Mouse (Mus musculus) hindbrain, embryonic 15.5 days (tissue): ENCODE measurements at regions not wholly inside any gene's neighbourhood (a gene's known extent, or its start where the extent isn't known, plus 50 kb on each side); places are given as distances from the start of the nearest gene placed in this dataset.

Source experiments
- ATAC-seq: fragments of 200-750 bp; cut with Nextera tagmentation; 2 replicates; pipeline ENCODE4 v1.8.0; 2017; ENCODE audit warnings: low read depth, moderate number of reproducible peaks, moderate TSS enrichment; ENCODE audit not compliant: low FRiP score
- H3K27ac ChIP-seq: fragments of 300-500 bp; sonication (generic); replicated peaks from 2 replicates; pipeline ENCODE4 v1.5.1; 2015; ENCODE audit warnings: mild to moderate bottlenecking, inconsistent platforms
- H3K27me3 ChIP-seq: fragments of 300-500 bp; sonication (generic); 2 replicates; pipeline ENCODE4 v1.6.1; 2015; ENCODE audit warnings: control low read depth, inconsistent platforms
- H3K36me3 ChIP-seq: fragments of 300-500 bp; sonication (generic); 2 replicates; pipeline ENCODE4 v1.6.1; 2015; ENCODE audit warnings: control low read depth, inconsistent platforms
- H3K4me1 ChIP-seq: fragments of 300-500 bp; sonication (generic); replicated peaks from 2 replicates; pipeline ENCODE4 v1.6.1; 2015; ENCODE audit warnings: control low read depth, inconsistent platforms
- H3K4me2 ChIP-seq: fragments of 300-500 bp; sonication (generic); 2 replicates; pipeline ENCODE4 v1.6.1; 2015; ENCODE audit warnings: moderate library complexity, mild to moderate bottlenecking, inconsistent platforms
- H3K4me3 ChIP-seq: fragments of 300-500 bp; sonication (generic); 2 replicates; pipeline ENCODE4 v1.5.1; 2015; ENCODE audit warnings: mild to moderate bottlenecking, inconsistent platforms
- H3K9ac ChIP-seq: fragments of 300-500 bp; sonication (generic); 2 replicates; pipeline ENCODE4 v1.6.1; 2015; ENCODE audit warnings: inconsistent platforms
- H3K9me3 ChIP-seq: fragments of 300-500 bp; sonication (generic); 2 replicates; pipeline ENCODE4 v1.6.1; 2016; ENCODE audit warnings: control low read depth, inconsistent platforms
- WGBS: fragments of 180-500 bp; shearing (Covaris S2); methylation state at CpG from one replicate; pipeline ENCODE4 v1.1.7; 2015; 5-methylcytosine and 5-hydroxymethylcytosine counted together

DNA sequence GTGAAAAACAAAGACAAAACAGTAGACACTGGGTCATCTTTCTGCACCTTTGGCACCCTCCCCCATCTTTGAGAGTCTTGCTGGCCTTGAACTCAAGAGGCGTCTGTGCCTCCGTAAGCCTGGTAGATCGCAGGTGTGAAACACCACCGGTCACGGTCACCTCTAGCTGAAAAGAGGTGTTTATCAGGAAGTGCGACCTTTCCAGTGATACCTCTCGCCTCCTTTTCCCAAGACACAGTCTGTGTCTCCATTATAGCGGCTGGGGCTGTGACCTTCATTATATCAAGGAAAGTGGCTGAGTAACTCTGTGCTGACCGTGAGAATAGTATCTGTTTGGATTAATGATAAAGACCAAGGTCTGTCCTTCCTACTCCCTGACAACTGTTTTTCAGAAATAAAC is 158.8 kb downstream of the Cog6 start:
- Histone ChIP-seq H3K4me3 (no peak overlapping the region), H3K4me1 (no peaks in the 10 kb centered on the region), H3K27me3 (no peaks in the 10 kb centered on the region), H3K9ac (no peak overlapping the region), H3K27ac (no peak overlapping the region), H3K36me3 (no peaks in the 10 kb centered on the region), H3K4me2 (no peak overlapping the region), H3K9me3 (no peaks in the 10 kb centered on the region)
- whole genome bisulfite sequencing: 96% methylated on average over 9 of the region's 9 CpGs
- no peak for ATAC-seq

DNA sequence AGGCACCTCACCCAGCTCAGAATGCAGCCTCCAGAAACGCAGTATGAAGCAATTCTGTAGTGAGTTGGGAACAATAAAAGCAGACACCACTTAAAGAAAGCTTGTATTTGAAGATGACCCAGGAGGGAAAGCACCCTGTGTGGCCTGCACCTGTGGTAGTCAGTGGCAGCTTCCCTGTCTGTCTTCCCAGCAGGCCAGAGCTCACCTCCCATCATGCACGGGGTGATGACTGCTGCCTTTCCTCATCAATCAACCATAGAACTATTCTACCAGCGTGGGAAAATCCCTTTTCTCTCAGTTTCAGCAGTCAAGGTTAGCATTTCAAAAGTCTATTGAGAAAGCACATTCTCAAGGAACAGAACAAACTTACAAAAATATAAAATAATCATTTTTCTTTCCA is 160.0 kb downstream of the Cog6 start:
- Histone ChIP-seq H3K27ac (no peak overlapping the region), H3K27me3 (no peaks in the 10 kb centered on the region), H3K4me1 (no peaks in the 10 kb centered on the region), H3K36me3 (no peaks in the 10 kb centered on the region), H3K9me3 (no peaks in the 10 kb centered on the region), H3K9ac (no peak overlapping the region), H3K4me2 (no peak overlapping the region), H3K4me3 (no peak overlapping the region)
- 33% methylated on average over 3 of the region's 3 CpGs for WGBS
- no peak for ATAC-seq

DNA sequence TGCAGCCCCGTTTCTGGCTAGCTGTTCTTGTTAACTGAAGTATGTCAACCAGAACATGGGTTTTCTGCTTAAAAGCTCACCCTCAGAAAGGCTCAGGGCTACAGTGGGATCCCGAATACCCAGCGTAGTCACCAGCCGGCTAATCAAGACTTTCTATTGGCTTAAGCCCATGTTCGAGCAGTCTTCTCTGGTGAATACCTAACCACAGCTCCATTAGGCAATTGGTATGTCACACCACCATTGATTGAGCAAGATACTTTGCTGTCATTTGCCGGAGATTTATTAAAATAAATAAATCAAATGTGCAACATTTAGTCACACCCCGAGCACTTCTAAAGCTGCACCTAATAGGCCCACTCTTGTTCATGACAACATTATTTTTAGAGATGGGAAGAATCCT is 162.5 kb downstream of the Cog6 start:
- Histone ChIP-seq H3K4me3 (no peak overlapping the region), H3K27me3 (no peaks in the 10 kb centered on the region), H3K27ac (no peak overlapping the region), H3K36me3 (no peaks in the 10 kb centered on the region), H3K4me1 (no peaks in the 10 kb centered on the region), H3K9ac (no peak overlapping the region), H3K9me3 (no peaks in the 10 kb centered on the region), H3K4me2 (no peak overlapping the region)
- 94% methylated on average over 7 of the region's 7 CpGs for WGBS
- ATAC-seq: no peak

DNA sequence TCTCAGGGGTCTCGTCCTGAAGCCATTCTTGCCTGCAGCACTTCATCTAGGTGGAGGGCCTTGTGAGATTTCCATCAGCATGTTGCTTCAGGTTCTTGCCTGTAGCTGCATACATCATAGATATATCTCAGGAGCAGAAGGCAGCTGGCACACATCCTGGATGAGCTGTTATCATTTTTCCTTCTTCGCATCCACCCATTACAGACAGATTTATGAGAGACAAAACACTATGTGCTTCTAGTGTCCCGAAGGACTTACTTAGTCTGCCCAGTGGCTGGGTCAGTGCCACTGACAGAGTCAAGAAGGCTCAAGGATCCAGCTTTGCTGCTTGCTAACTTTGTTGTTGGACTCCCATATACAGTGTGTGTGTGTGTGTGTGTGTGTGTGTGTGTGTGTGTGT is 163.9 kb downstream of the Cog6 start:
- WGBS: 90% methylated on average over 3 of the region's 3 CpGs
- no peaks in the 10 kb centered on the region for H3K4me1 ChIP-seq
- no peak for ATAC-seq
- no peak overlapping the region for H3K27ac ChIP-seq
- no peak overlapping the region for H3K9ac ChIP-seq
- H3K27me3 ChIP-seq: no peaks in the 10 kb centered on the region
- H3K4me2 ChIP-seq: no peak overlapping the region
- H3K9me3 ChIP-seq: no peaks in the 10 kb centered on the region
- H3K4me3 ChIP-seq: no peak overlapping the region
- no peaks in the 10 kb centered on the region for H3K36me3 ChIP-seq

DNA sequence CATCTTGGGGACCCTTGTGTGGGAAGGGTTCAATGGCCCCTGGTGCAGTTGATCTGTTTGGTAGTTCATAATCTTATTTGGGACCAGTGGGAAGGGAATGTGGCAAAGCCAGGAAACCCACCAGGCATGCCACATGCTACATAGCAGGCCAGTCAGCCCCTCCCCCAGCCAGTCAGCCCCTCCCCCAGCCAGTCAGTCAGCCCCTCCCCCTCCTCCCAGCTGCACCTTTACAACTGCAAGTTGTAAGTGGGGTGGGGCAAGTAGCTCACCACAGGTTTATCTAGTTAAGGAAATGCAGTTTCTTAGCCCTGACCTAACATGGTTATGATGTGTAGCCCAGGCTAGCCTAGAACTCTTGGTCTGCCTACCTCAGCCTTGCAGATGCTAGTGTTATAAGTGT is 171.9 kb downstream of the Cog6 start:
- Histone ChIP-seq H3K27ac (no peak overlapping the region), H3K4me2 (no peak overlapping the region), H3K9ac (no peak overlapping the region), H3K4me1 (no peaks in the 10 kb centered on the region), H3K9me3 (no peaks in the 10 kb centered on the region), H3K36me3 (no peaks in the 10 kb centered on the region), H3K4me3 (no peak overlapping the region), H3K27me3 (no peaks in the 10 kb centered on the region)
- no peak for ATAC-seq

DNA sequence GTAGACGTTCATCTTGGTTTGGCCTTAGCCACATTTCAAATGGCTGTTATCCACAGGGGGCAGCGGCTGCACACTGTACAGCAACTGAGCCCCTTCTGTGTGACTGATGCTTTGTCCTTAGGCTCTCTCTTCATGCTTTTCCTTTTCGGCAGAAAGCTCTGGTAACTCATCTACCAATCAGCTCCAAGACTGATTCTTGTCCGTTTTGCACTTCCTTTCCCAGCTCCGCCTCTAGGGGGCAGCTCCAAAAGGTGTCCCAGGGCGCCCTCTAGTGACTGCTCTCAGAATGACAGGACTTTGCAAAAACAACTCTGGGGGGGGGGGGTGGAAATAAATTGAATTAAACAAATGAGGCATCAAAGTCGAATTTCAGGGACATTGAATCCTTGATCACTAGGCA is 173.0 kb downstream of the Cog6 start:
- no peak overlapping the region for H3K4me3 ChIP-seq
- no peak for ATAC-seq
- no peak overlapping the region for H3K9ac ChIP-seq
- 25% methylated on average over 7 of the region's 7 CpGs for WGBS
- no peaks in the 10 kb centered on the region for H3K9me3 ChIP-seq
- H3K4me2 ChIP-seq: no peak overlapping the region
- H3K4me1 ChIP-seq: no peaks in the 10 kb centered on the region
- H3K36me3 ChIP-seq: no peaks in the 10 kb centered on the region
- H3K27me3 ChIP-seq: no peaks in the 10 kb centered on the region
- no peak overlapping the region for H3K27ac ChIP-seq

DNA sequence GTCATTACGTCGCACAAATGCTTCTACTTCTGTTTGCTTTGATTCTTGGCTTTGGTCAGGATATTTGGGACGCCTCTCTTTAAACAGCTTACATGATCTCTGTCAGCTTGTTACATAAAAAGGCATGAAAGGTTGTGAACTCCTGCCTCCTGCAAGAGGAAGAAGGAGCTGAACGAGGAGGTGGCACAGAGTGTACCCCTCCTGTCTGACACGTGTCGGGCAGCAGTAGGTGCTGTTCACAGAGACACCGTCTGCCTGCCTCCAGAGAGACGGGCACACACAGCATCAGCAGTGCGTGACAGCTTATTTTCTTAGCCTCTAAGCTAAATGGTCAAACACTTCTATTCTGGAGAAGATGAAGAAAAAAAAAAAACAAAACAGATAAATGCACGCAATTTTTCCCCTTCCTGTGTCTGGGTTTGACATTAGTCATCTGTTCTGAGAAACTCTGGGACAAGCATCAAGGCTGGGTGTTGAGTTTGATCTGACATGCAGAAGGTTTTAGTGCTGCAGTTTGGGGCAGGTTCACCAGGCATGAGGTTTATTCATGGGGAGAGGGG is 174.1 kb downstream of the Cog6 start:
- Histone ChIP-seq H3K9me3 (no peaks in the 10 kb centered on the region), H3K4me3 (no peak overlapping the region), H3K4me2 (no peak overlapping the region), H3K4me1 (no peaks in the 10 kb centered on the region), H3K27me3 (no peaks in the 10 kb centered on the region), H3K9ac (no peak overlapping the region), H3K36me3 (no peaks in the 10 kb centered on the region), H3K27ac (no peak overlapping the region)
- 80% methylated on average over 10 of the region's 10 CpGs for WGBS
- no peak for ATAC-seq

DNA sequence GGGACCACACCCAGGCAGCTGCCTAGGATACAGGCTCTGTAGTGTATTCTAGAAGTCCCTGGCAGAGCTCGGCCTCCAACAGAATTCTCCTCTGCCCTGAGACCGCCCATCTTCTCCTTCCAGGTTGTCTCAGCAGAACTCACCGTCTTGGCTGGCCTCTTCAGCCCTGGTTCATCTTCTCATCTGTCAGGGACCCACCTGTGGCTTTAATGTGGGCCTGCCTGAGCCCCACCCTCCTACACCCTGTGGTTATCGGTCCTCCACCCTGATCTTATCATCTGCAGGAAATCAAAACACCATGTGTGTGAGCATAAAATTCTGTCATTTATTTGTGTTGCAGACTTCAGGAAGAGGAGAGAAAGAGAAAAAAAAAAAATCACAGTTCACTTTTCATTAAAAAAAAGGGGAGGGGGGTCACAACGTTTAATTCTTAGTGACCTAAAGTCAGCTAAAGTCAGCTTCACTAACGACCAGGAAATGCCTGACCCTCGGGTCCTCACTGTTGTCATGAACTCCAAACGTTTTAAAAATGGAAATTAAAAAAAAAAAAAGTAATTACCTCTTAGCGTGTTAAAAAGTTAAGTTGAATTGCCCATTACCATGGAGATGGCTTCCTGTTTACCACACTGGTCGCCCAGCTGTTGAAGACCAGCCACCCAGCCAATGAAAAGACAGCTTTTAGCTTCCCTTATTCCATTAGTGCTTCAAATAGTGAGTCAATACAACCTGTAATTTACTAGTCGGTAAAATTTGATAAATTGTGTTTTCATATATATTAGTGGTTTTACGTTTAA is 176.7 kb downstream of the Cog6 start:
- no peak overlapping the region for H3K27ac ChIP-seq
- no peak overlapping the region for H3K4me3 ChIP-seq
- H3K36me3 ChIP-seq: no peaks in the 10 kb centered on the region
- no peak overlapping the region for H3K4me2 ChIP-seq
- H3K27me3 ChIP-seq: no peaks in the 10 kb centered on the region
- no peaks in the 10 kb centered on the region for H3K4me1 ChIP-seq
- WGBS: 74% methylated on average over 12 of the region's 12 CpGs
- no peaks in the 10 kb centered on the region for H3K9me3 ChIP-seq
- no peak for ATAC-seq
- H3K9ac ChIP-seq: no peak overlapping the region

DNA sequence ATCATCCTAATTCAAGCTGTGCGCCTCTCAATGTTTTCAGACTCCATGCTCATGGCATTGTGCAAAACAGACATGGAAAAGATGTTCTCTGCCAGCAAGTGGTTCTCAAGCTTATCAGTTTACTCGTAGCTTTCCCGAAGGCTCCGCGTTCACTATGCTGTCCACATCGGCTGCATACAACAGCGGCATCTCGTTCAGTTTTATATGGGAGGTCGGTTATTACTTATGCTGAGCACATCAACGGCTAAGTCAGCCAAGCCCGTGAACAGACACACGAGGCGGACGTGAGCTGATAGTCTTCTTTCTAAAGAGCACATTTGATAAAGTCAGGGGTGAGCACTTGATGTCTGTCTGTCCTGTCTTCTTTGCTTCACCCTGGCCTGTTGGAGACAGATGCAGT is 179.0 kb downstream of the Cog6 start:
- Histone ChIP-seq H3K27me3 (no peaks in the 10 kb centered on the region), H3K4me2 (peak overlapping the region; percentile 5; the same call in 1 of the 2 replicates), H3K36me3 (no peaks in the 10 kb centered on the region), H3K4me3 (no peak overlapping the region), H3K4me1 (no peaks in the 10 kb centered on the region), H3K9ac (no peak overlapping the region), H3K9me3 (no peaks in the 10 kb centered on the region), H3K27ac (no peak overlapping the region)
- WGBS: 37% methylated on average over 14 of the region's 14 CpGs
- ATAC-seq: peak; percentile 38; the same call in 1 of the 2 replicates

DNA sequence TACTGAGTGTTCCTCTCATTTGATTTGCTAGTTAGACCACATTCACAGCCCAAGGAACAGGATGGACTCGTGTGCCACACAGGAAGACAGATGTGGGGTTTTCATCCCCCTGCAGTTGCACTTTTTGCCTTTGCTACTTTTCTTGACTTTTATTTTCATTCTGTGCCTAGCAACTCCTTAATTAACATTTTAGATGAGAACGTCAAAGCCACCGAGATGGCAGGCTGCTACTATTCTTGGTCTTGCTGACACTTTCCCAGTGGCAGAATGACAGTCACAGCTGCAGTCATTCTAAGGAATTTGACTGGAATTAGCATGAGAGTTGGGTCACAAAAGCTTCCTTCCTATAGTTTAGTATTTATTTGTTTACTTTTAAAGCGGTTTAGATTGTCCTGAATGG is 179.5 kb downstream of the Cog6 start:
- Histone ChIP-seq H3K36me3 (no peaks in the 10 kb centered on the region), H3K4me3 (no peak overlapping the region), H3K27me3 (no peaks in the 10 kb centered on the region), H3K4me2 (0 out of 2 replicates have a peak overlapping the region, but pooled peaks have one; percentile 5), H3K4me1 (no peaks in the 10 kb centered on the region), H3K27ac (no peak overlapping the region), H3K9me3 (no peaks in the 10 kb centered on the region), H3K9ac (no peak overlapping the region)
- no peak for ATAC-seq
- 11% methylated on average over 4 of the region's 4 CpGs for WGBS

DNA sequence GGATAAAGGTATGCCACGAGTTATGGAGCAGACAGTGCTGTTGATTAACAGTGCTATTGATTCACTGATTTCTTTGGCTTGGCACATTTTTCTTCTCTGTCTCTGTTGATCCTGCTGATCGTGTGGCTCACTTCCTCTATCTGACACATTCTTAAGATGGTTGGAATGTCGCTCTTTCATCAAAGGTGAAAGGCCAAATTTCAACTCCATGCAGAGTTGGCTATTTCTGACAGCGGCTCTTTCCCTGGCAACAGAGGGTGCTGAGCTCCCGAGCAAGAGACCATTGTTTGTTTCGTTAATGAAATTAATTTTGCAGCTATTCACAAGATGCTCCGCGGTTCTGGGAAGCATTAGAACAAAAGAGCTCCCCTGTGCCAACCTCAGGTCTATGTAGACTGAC is 180.3 kb downstream of the Cog6 start:
- Histone ChIP-seq H3K4me3 (no peak overlapping the region), H3K4me1 (no peaks in the 10 kb centered on the region), H3K27me3 (no peaks in the 10 kb centered on the region), H3K36me3 (no peaks in the 10 kb centered on the region), H3K9ac (no peak overlapping the region), H3K4me2 (no peak overlapping the region), H3K27ac (no peak overlapping the region), H3K9me3 (no peaks in the 10 kb centered on the region)
- WGBS: 13% methylated on average over 8 of the region's 8 CpGs
- no peak for ATAC-seq

DNA sequence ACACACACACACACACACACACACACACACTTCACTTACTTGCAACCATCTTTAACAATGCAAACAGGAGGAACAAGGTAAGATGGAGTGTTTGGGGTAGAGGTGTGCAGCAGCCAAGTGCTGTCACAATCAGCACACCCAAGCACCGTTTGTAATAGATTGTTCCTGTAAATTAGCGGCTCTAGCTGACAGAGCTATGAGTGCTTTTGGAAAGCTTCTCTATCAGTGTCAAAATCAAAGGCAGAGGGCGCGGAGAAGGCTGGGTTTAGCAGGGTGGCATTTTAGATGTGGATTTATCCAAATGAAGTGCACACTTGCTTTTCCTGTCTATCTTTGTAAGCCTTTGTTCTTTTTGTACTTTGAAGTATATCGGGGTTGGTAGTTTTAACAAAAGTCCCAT is 184.6 kb downstream of the Cog6 start:
- Histone ChIP-seq H3K4me3 (no peak overlapping the region), H3K36me3 (no peaks in the 10 kb centered on the region), H3K4me1 (no peaks in the 10 kb centered on the region), H3K27me3 (no peaks in the 10 kb centered on the region), H3K27ac (no peak overlapping the region), H3K4me2 (no peak overlapping the region), H3K9ac (no peak overlapping the region), H3K9me3 (no peaks in the 10 kb centered on the region)
- ATAC-seq: no peak
- 76% methylated on average over 5 of the region's 5 CpGs for WGBS

DNA sequence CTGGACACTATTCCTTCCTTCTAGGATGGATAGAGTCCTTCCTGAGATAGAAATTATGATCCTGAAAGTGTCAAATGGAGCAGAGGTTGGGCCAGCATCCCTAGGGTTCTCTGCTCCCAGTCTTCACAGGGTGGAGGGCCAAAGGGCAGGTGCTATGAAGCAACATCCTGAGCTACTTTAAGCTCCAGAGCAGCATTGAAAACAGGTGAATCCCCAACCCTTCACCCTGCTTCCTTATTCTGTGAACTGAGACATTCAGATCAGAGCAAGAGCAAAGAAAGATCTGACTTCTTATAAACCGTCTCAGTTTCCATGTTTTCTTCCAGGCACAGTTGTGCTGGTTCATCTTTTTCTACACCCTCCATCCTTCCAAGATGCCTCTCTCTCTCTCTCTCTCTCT is 185.1 kb downstream of the Cog6 start:
- 91% methylated on average over 1 of the region's 1 CpGs for WGBS
- no peak for ATAC-seq
- no peaks in the 10 kb centered on the region for H3K4me1 ChIP-seq
- H3K36me3 ChIP-seq: no peaks in the 10 kb centered on the region
- no peaks in the 10 kb centered on the region for H3K9me3 ChIP-seq
- no peak overlapping the region for H3K27ac ChIP-seq
- no peak overlapping the region for H3K4me2 ChIP-seq
- H3K27me3 ChIP-seq: no peaks in the 10 kb centered on the region
- H3K9ac ChIP-seq: no peak overlapping the region
- H3K4me3 ChIP-seq: no peak overlapping the region
